Mouse (Mus musculus) lung, postnatal 0 days (tissue): ENCODE results near the gene Psmd11. TPM values are rescaled to one million over a fixed set of nuclear protein-coding genes. Genes with fewer than 3 reads are reported as not detected.

Experiments
- ATAC-seq: fragments of 200-750 bp; cut with Nextera tagmentation; 2 replicates; pipeline ENCODE4 v1.8.0; 2017; ENCODE audit warnings: moderate library complexity
- DNase-seq: peaks from one replicate; pipeline ENCODE4 v3.0.0-alpha.2; 2016; ENCODE audit warnings: low spot score
- H3K27ac ChIP-seq: fragments of 300-500 bp; sonication (generic); 2 replicates; pipeline ENCODE4 v1.5.1; 2014; ENCODE audit warnings: antibody characterized with exemption, mild to moderate bottlenecking, low read length, mixed read lengths
- H3K27me3 ChIP-seq: fragments of 300-500 bp; sonication (generic); replicated peaks from 2 replicates; pipeline ENCODE4 v1.6.1; 2014; ENCODE audit warnings: low read length, mixed read lengths; ENCODE audit not compliant: insufficient read depth
- H3K36me3 ChIP-seq: fragments of 300-500 bp; sonication (generic); 2 replicates; pipeline ENCODE4 v1.6.1; 2014; ENCODE audit warnings: low read length, mixed read lengths; ENCODE audit not compliant: insufficient read depth
- H3K4me1 ChIP-seq: fragments of 300-500 bp; sonication (generic); 2 replicates; pipeline ENCODE4 v1.6.1; 2014; ENCODE audit warnings: antibody characterized with exemption, low read depth, low read length, mixed read lengths; ENCODE audit not compliant: insufficient read depth
- H3K4me2 ChIP-seq: fragments of 300-500 bp; sonication (generic); replicated peaks from 2 replicates; pipeline ENCODE4 v1.6.1; 2014; ENCODE audit warnings: low read depth, mild to moderate bottlenecking, low read length, moderate library complexity, mixed read lengths
- H3K4me3 ChIP-seq: fragments of 300-500 bp; sonication (generic); 2 replicates; pipeline ENCODE4 v1.5.1; 2014; ENCODE audit warnings: low read depth, low read length
- H3K9ac ChIP-seq: fragments of 300-500 bp; sonication (generic); replicated peaks from 2 replicates; pipeline ENCODE4 v1.6.1; 2014; ENCODE audit warnings: low read depth, mild to moderate bottlenecking
- H3K9me3 ChIP-seq: fragments of 300-500 bp; sonication (generic); 2 replicates; pipeline ENCODE4 v1.6.1; 2016; ENCODE audit warnings: low read length, mixed read lengths
- CTCF ChIP-seq: IDR thresholded peaks from 2 replicates; pipeline ENCODE4 v1.5.1; 2016; ENCODE audit warnings: antibody characterized with exemption, mild to moderate bottlenecking
- EP300 ChIP-seq: IDR thresholded peaks from 2 replicates; pipeline ENCODE4 v1.6.1; 2016; ENCODE audit warnings: antibody characterized with exemption, mild to moderate bottlenecking, control low read depth
- WGBS: fragments of 180-500 bp; shearing (Covaris S2); extraction: QIAGEN DNeasy Blood & Tissue Kit; methylation state at CpG from one replicate; pipeline ENCODE4 v1.1.7; 2014; 5-methylcytosine and 5-hydroxymethylcytosine counted together
- polyA plus RNA-seq: library from polyadenylated mRNA; unstranded; fragments of >200 nt; fragmentation: Nextera tagmentation; extraction: Ambion mirVana; gene quantifications from 2 replicates; pipeline ENCODE4 v1.2.1, GENCODE M21; 2015

Gene Psmd11
- polyA plus RNA-seq, 1 experiment from 2014 or later = 190 TPM

GRCm38 (mm10) chr11:80479425-80479824 is 51.0 kb downstream of the Psmd11 start:
- Histone ChIP-seq H3K27ac (no peak overlapping the region), H3K27me3 (no peaks in the 10 kb centered on the region), H3K9ac (no peak overlapping the region), H3K4me3 (no peak overlapping the region), H3K36me3 (no peaks in the 10 kb centered on the region), H3K4me2 (no peak overlapping the region), H3K4me1 (peaks cover 11% of the 10 kb centered on the region), H3K9me3 (no peaks in the 10 kb centered on the region)
- no peak for TF ChIP-seq EP300
- TF ChIP-seq CTCF = no peak
- no peak for ATAC-seq
- no peak for DNase-seq
- 43% methylated on average over 5 of the region's 5 CpGs for WGBS

GRCm38 (mm10) chr11:80479906-80480866 is 51.8 kb downstream of the Psmd11 start:
- no peaks in the 10 kb centered on the region for H3K36me3 ChIP-seq

GRCm38 (mm10) chr11:80481409-80482050 is 53.1 kb downstream of the Psmd11 start:
- DNase-seq (no peak), ATAC-seq (no peak)
- Histone ChIP-seq H3K27me3 (no peaks in the 10 kb centered on the region), H3K4me1 (peaks cover 8% of the 10 kb centered on the region), H3K9me3 (no peaks in the 10 kb centered on the region), H3K36me3 (no peaks in the 10 kb centered on the region), H3K9ac (no peak overlapping the region), H3K27ac (no peak overlapping the region), H3K4me2 (no peak overlapping the region), H3K4me3 (no peak overlapping the region)
- WGBS = 88% methylated on average over 13 of the region's 13 CpGs
- TF ChIP-seq CTCF (no peak), EP300 (no peak)

More at GRCm38 (mm10) chr11:80479906-80480866, 51.8 kb downstream of the Psmd11 start:
- no peaks in the 10 kb centered on the region for H3K27me3 ChIP-seq
- no peak for DNase-seq
- H3K27ac ChIP-seq = no peak overlapping the region
- TF ChIP-seq CTCF = no peak
- TF ChIP-seq EP300 = no peak
- H3K4me2 ChIP-seq = no peak overlapping the region
- no peak for ATAC-seq
- WGBS = 81% methylated on average over 31 of the region's 31 CpGs
- H3K4me3 ChIP-seq = no peak overlapping the region
- no peaks in the 10 kb centered on the region for H3K9me3 ChIP-seq
- H3K4me1 ChIP-seq = peaks cover 11% of the 10 kb centered on the region
- H3K9ac ChIP-seq = no peak overlapping the region

GRCm38 (mm10) chr11:80482347-80482746 is 53.9 kb downstream of the Psmd11 start:
- DNase-seq (no peak), ATAC-seq (no peak)
- no peaks in the 10 kb centered on the region for H3K36me3 ChIP-seq
- H3K27me3 ChIP-seq = no peaks in the 10 kb centered on the region
- no peaks in the 10 kb centered on the region for H3K9me3 ChIP-seq
- H3K4me1 ChIP-seq = peaks cover 7% of the 10 kb centered on the region
- H3K9ac ChIP-seq = no peak overlapping the region
- no peak overlapping the region for H3K27ac ChIP-seq
- TF ChIP-seq CTCF (no peak), EP300 (no peak)
- WGBS = 72% methylated on average over 10 of the region's 10 CpGs
- H3K4me3 ChIP-seq = no peak overlapping the region
- H3K4me2 ChIP-seq = no peak overlapping the region

- H3K4me3 ChIP-seq = no peak overlapping the region
- no peak overlapping the region for H3K9ac ChIP-seq
- no peaks in the 10 kb centered on the region for H3K9me3 ChIP-seq
- DNase-seq (no peak), ATAC-seq (no peak)
- TF ChIP-seq EP300 = no peak
- 90% methylated on average over 7 of the region's 7 CpGs for WGBS
- H3K27me3 ChIP-seq = no peaks in the 10 kb centered on the region
- no peak overlapping the region for H3K27ac ChIP-seq
- H3K4me2 ChIP-seq = no peak overlapping the region
- H3K36me3 ChIP-seq = no peaks in the 10 kb centered on the region
- peaks cover 1% of the 10 kb centered on the region for H3K4me1 ChIP-seq
These were observed 54.5 kb downstream of the Psmd11 start for GRCm38 (mm10) chr11:80482921-80483320.

GRCm38 (mm10) chr11:80483536-80484067 is 55.2 kb downstream of the Psmd11 start:
- ATAC-seq = no peak
- no peaks in the 10 kb centered on the region for H3K4me1 ChIP-seq
- WGBS = 70% methylated on average over 6 of the region's 6 CpGs
- DNase-seq = no peak
- no peak overlapping the region for H3K9ac ChIP-seq
- no peak overlapping the region for H3K4me3 ChIP-seq
- no peaks in the 10 kb centered on the region for H3K36me3 ChIP-seq
- no peaks in the 10 kb centered on the region for H3K9me3 ChIP-seq
- H3K27me3 ChIP-seq = no peaks in the 10 kb centered on the region
- H3K27ac ChIP-seq = no peak overlapping the region
- no peak overlapping the region for H3K4me2 ChIP-seq
- no peak for TF ChIP-seq CTCF
- no peak for TF ChIP-seq EP300
